Mouse (Mus musculus) CH12.LX (cell line): ENCODE data around the gene Rbm25. TPM values are rescaled to one million over a fixed set of nuclear protein-coding genes. Genes with fewer than 3 reads are reported as not detected.
A peak's percentile ranks its signal among the peaks of the same experiment; 100 is the strongest.

Source experiments
- DNase-seq: peaks from one replicate; pipeline ENCODE4 v3.0.0-alpha.2; 2013; ENCODE audit errors: extremely low read depth
- H3K27ac ChIP-seq: 2 replicates; pipeline ENCODE4 v1.5.1; 2012; ENCODE audit warnings: low read depth, mild to moderate bottlenecking, control low read depth, moderate library complexity; ENCODE audit not compliant: insufficient read depth
- H3K27me3 ChIP-seq: replicated peaks from 2 replicates; pipeline ENCODE3; 2012; ENCODE audit warnings: inconsistent platforms
- H3K36me3 ChIP-seq, 2 experiments: replicated peaks in 1 of 2; 2 replicates each; pipeline versions ENCODE3 to v1.6.1; 2012; ENCODE audit warnings: inconsistent platforms in 1 of 2, low read length in 1 of 2, mild to moderate bottlenecking in 1 of 2, mixed read lengths in 1 of 2, moderate library complexity in 1 of 2; ENCODE audit not compliant: control insufficient read depth in 1 of 2, insufficient read depth in 1 of 2
- H3K4me1 ChIP-seq, 2 experiments: 2 replicates each; pipeline ENCODE4 v1.6.1; 2012; ENCODE audit warnings: inconsistent platforms in 1 of 2, moderate library complexity in 1 of 2; ENCODE audit not compliant: insufficient read depth in 2 of 2, control insufficient read depth in 1 of 2
- H3K4me2 ChIP-seq: 2 replicates; pipeline ENCODE4 v1.6.1; 2012; ENCODE audit warnings: low read depth, mild to moderate bottlenecking, control low read depth; ENCODE audit not compliant: poor library complexity, insufficient read depth, severe bottlenecking
- H3K4me3 ChIP-seq, 3 experiments: fragments of 150-350 bp in 1 of 3; sonication (generic) in 1 of 3; replicated peaks in 1 of 3; 2 replicates each; pipeline versions ENCODE3 to v1.5.1; 2011 to 2012; ENCODE audit warnings: low read depth in 2 of 3, low read length in 2 of 3, mild to moderate bottlenecking in 2 of 3, moderate library complexity in 2 of 3, control low read depth in 1 of 3, improper control_type of control experiment in 1 of 3, inconsistent platforms in 1 of 3, mixed read lengths in 1 of 3; ENCODE audit not compliant: poor library complexity in 1 of 3
- H3K79me2 ChIP-seq: replicated peaks from 2 replicates; pipeline ENCODE4 v1.6.1; 2012; ENCODE audit warnings: mild to moderate bottlenecking, moderate library complexity; ENCODE audit not compliant: control insufficient read depth, poor library complexity, insufficient read depth, severe bottlenecking; ENCODE audit errors: extremely low read depth
- H3K9ac ChIP-seq: 2 replicates; pipeline ENCODE4 v1.6.1; 2012; ENCODE audit warnings: low read depth, mild to moderate bottlenecking, control low read depth, moderate library complexity; ENCODE audit not compliant: insufficient read depth
- H3K9me3 ChIP-seq: replicated peaks from 2 replicates; pipeline ENCODE3; 2012; ENCODE audit warnings: low read length, inconsistent platforms, mixed read lengths
- BHLHE40 ChIP-seq: IDR thresholded peaks from 2 replicates; pipeline ENCODE4 v1.6.1; 2011; ENCODE audit warnings: mild to moderate bottlenecking, low read depth, low read length, improper control_type of control experiment
- CTCF ChIP-seq, 2 experiments: IDR thresholded peaks in 1 of 2; conservative IDR thresholded peaks in 1 of 2; 2 replicates each; pipeline ENCODE4 v1.5.1; 2011 to 2012; ENCODE audit warnings: low read depth in 2 of 2, low read length in 2 of 2, improper control_type of control experiment in 1 of 2, inconsistent platforms in 1 of 2, mild to moderate bottlenecking in 1 of 2, moderate library complexity in 1 of 2
- E2F4 ChIP-seq: IDR thresholded peaks from 2 replicates; pipeline ENCODE4 v1.6.1; 2011; ENCODE audit warnings: low read depth, low read length, improper control_type of control experiment; ENCODE audit not compliant: insufficient replicate concordance
- EP300 ChIP-seq: IDR thresholded peaks from 2 replicates; pipeline ENCODE4 v1.6.1; 2011; ENCODE audit warnings: low read length, improper control_type of control experiment
- ETS1 ChIP-seq: conservative IDR thresholded peaks from 2 replicates; pipeline ENCODE4 v1.6.1; 2012; ENCODE audit warnings: low read depth, mild to moderate bottlenecking, inconsistent platforms, low read length, improper control_type of control experiment, moderate library complexity
- GABPA ChIP-seq: IDR thresholded peaks from 2 replicates; pipeline ENCODE4 v1.6.1; 2012; ENCODE audit warnings: low read depth, low read length, improper control_type of control experiment, inconsistent platforms; ENCODE audit not compliant: insufficient replicate concordance
- HCFC1 ChIP-seq: IDR thresholded peaks from 2 replicates; pipeline ENCODE4 v1.6.1; 2012; ENCODE audit warnings: low read depth, mild to moderate bottlenecking, inconsistent platforms, low read length, improper control_type of control experiment
- IRF4 ChIP-seq: IDR thresholded peaks from 2 replicates; pipeline ENCODE4 v1.6.1; 2014; ENCODE audit warnings: low read depth, mild to moderate bottlenecking, inconsistent platforms, low read length, improper control_type of control experiment
- JUN ChIP-seq: IDR thresholded peaks from 2 replicates; pipeline ENCODE4 v1.6.1; 2011; ENCODE audit warnings: low read depth, mild to moderate bottlenecking, low read length, improper control_type of control experiment, moderate library complexity; ENCODE audit not compliant: insufficient read depth
- KAT2A ChIP-seq: IDR thresholded peaks from 2 replicates; pipeline ENCODE4 v1.6.1; 2012; ENCODE audit warnings: low read length, improper control_type of control experiment, inconsistent platforms; ENCODE audit not compliant: insufficient replicate concordance
- MAFK ChIP-seq: IDR thresholded peaks from 2 replicates; pipeline ENCODE4 v1.6.1; 2011; ENCODE audit warnings: low read length, improper control_type of control experiment; ENCODE audit not compliant: insufficient replicate concordance
- MEF2A ChIP-seq: IDR thresholded peaks from 2 replicates; pipeline ENCODE4 v1.6.1; 2014; ENCODE audit warnings: low read depth, mild to moderate bottlenecking, inconsistent platforms, low read length, improper control_type of control experiment, borderline replicate concordance
- NELFE ChIP-seq: IDR thresholded peaks from 2 replicates; pipeline ENCODE4 v1.6.1; 2011; ENCODE audit warnings: low read depth, low read length, improper control_type of control experiment
- PAX5 ChIP-seq: IDR thresholded peaks from 2 replicates; pipeline ENCODE4 v1.6.1; 2012; ENCODE audit warnings: low read length, inconsistent platforms, mixed read lengths
- POLR2A ChIP-seq: IDR thresholded peaks from 2 replicates; pipeline ENCODE4 v1.6.1; 2011; ENCODE audit warnings: low read depth, mild to moderate bottlenecking, improper control_type of control experiment, low read length
- RCOR1 ChIP-seq: conservative IDR thresholded peaks from 2 replicates; pipeline ENCODE4 v1.6.1; 2012; ENCODE audit warnings: low read depth, mild to moderate bottlenecking, inconsistent platforms, low read length, improper control_type of control experiment
- SMC3 ChIP-seq: IDR thresholded peaks from 2 replicates; pipeline ENCODE4 v1.6.1; 2011; ENCODE audit warnings: low read depth, low read length, improper control_type of control experiment
- TBP ChIP-seq: conservative IDR thresholded peaks from 2 replicates; pipeline ENCODE4 v1.6.1; 2011; ENCODE audit warnings: low read depth, low read length, improper control_type of control experiment
- UBTF ChIP-seq: IDR thresholded peaks from 2 replicates; pipeline ENCODE4 v1.6.1; 2012; ENCODE audit warnings: low read depth, mild to moderate bottlenecking, inconsistent platforms, low read length, improper control_type of control experiment, moderate library complexity
- USF1 ChIP-seq: IDR thresholded peaks from 2 replicates; pipeline ENCODE4 v1.6.1; 2014; ENCODE audit warnings: low read depth, mild to moderate bottlenecking, inconsistent platforms, low read length, improper control_type of control experiment
- USF2 ChIP-seq: conservative IDR thresholded peaks from 2 replicates; pipeline ENCODE4 v1.6.1; 2011; ENCODE audit warnings: low read depth, low read length, improper control_type of control experiment
- ZMIZ1 ChIP-seq: IDR thresholded peaks from 2 replicates; pipeline ENCODE4 v1.6.1; 2012; ENCODE audit warnings: low read depth, mild to moderate bottlenecking, inconsistent platforms, low read length, improper control_type of control experiment
- ZNF384 ChIP-seq: IDR thresholded peaks from 2 replicates; pipeline ENCODE4 v1.6.1; 2012; ENCODE audit warnings: low read depth, low read length, improper control_type of control experiment, inconsistent platforms
- dilution Hi-C: fragments of 300-500 bp; cut with MboI; formaldehyde crosslinking; loops from 2 replicates; pipeline ENCODE4 v1.14.3; 2020; ENCODE audit warnings: low sequenced_read_pairs; ENCODE audit not compliant: extremely low pct_unique_long_range_greater_than_20kb, extremely low pct_ligation_motif_present
- in situ Hi-C: fragments of 300-500 bp; cut with MboI; formaldehyde crosslinking; loops from 3 replicates; pipeline ENCODE4 v1.14.3; 2019; ENCODE audit warnings: low sequenced_read_pairs, low pct_ligation_motif_present, low pct_unique_long_range_greater_than_20kb, mixed read lengths
- polyA plus RNA-seq: library from polyadenylated mRNA; unstranded; fragments of >175 nt; gene quantifications from 2 replicates; pipeline ENCODE4 v1.2.1, GENCODE M21; 2012; ENCODE audit warnings: low read depth; ENCODE audit not compliant: insufficient read length
- total RNA-seq, 2 experiments: library from RNA; depleted of rRNA; stranded (reverse); fragments of 300-350 nt in 1 of 2; fragments of >200 nt in 1 of 2; gene quantifications; 2 replicates each; pipeline ENCODE4 v1.2.3; 2012 to 2014

Rbm25 gene
- total and polyA plus RNA-seq, 3 experiments = 58.6 to 227 (median 97.5) TPM

GRCm38 (mm10) chr12:83689087-83689432 is 58.0 kb downstream of the Rbm25 start:
- Histone ChIP-seq H3K27ac (peak overlapping the region; percentile 91), H3K27me3 (no peaks in the 10 kb centered on the region), H3K9ac (peak overlapping the region; percentile 81), H3K4me2 (peak overlapping the region; percentile 82), H3K4me3 (peak overlapping the region; percentile 68 to 79 (median 77)), H3K4me1 (peaks cover 4 to 46% of the 10 kb centered on the region in 2 experiments; a peak in 3 of 4 replicates), H3K79me2 (peaks cover 48% of the 10 kb centered on the region), H3K36me3 (peaks cover 3 to 27% of the 10 kb centered on the region in 2 experiments), H3K9me3 (no peaks in the 10 kb centered on the region)
- no peak for DNase-seq
- TF ChIP-seq EP300 (no peak; the same call in 1 of the 2 replicates), TBP (0 out of 2 replicates have a peak, but pooled peaks have one; percentile 28), RCOR1 (no peak), CTCF (conservative IDR thresholded peaks at IDR 0.05 in 1 of 2, IDR thresholded peaks at IDR 0.05 in 1 of 2; ENCODE audit: low read depth in 2 of 2, low read length in 2 of 2) (no peak), ETS1 (no peak), JUN (no peak), KAT2A (no peak), E2F4 (no peak)
- dilution Hi-C loops (no loop called here), in situ Hi-C loops (no loop called here)

GRCm38 (mm10) chr12:83694011-83694410 is 63.0 kb downstream of the Rbm25 start:
- in situ Hi-C loops = no loop called here
- peak overlapping the region; percentile 52 for H3K4me2 ChIP-seq
- H3K36me3 ChIP-seq = peaks cover 3 to 41% of the 10 kb centered on the region in 2 experiments
- peak; percentile 49 for DNase-seq
- H3K27ac ChIP-seq = no peak overlapping the region
- H3K27me3 ChIP-seq = no peaks in the 10 kb centered on the region
- no peaks in the 10 kb centered on the region for H3K9me3 ChIP-seq
- dilution Hi-C loops = no loop called here
- H3K79me2 ChIP-seq = peaks cover 79% of the 10 kb centered on the region
- peaks cover 15 to 68% of the 10 kb centered on the region in 2 experiments for H3K4me1 ChIP-seq
- H3K9ac ChIP-seq = 0 out of 2 replicates have a peak overlapping the region, but pooled peaks have one; percentile 2
- H3K4me3 ChIP-seq = no peak overlapping the region
- TF ChIP-seq MEF2A = peak; percentile 70; the same call in 1 of the 2 replicates
- TF ChIP-seq POLR2A = no peak
- TF ChIP-seq EP300 = peak; percentile 59
- peak; percentile 85 for TF ChIP-seq IRF4
- TF ChIP-seq SMC3 = no peak

GRCm38 (mm10) chr12:83694669-83695068 is 63.6 kb downstream of the Rbm25 start:
- dilution Hi-C loops = no loop called here

More at GRCm38 (mm10) chr12:83694669-83695068, 63.6 kb downstream of the Rbm25 start:
- no peak for DNase-seq
- H3K4me1 ChIP-seq = peaks cover 15 to 68% of the 10 kb centered on the region in 2 experiments
- H3K27me3 ChIP-seq = no peaks in the 10 kb centered on the region
- H3K4me2 ChIP-seq = 0 out of 2 replicates have a peak overlapping the region, but pooled peaks have one; percentile 52
- H3K4me3 ChIP-seq = no peak overlapping the region
- H3K9ac ChIP-seq = no peak overlapping the region
- H3K79me2 ChIP-seq = peaks cover 73% of the 10 kb centered on the region
- in situ Hi-C loops = no loop called here
- no peak for TF ChIP-seq GABPA
- no peak for TF ChIP-seq USF1
- no peak for TF ChIP-seq USF2
- TF ChIP-seq MEF2A = no peak
- TF ChIP-seq BHLHE40 = no peak
- no peak for TF ChIP-seq ZNF384
- TF ChIP-seq IRF4 = no peak
- no peak for TF ChIP-seq UBTF
- no peak for TF ChIP-seq HCFC1
- no peak for TF ChIP-seq POLR2A
- TF ChIP-seq NELFE = no peak
- no peak for TF ChIP-seq PAX5
- no peak for TF ChIP-seq ZMIZ1
- no peak for TF ChIP-seq MAFK
- TF ChIP-seq SMC3 = no peak
- no peak overlapping the region for H3K27ac ChIP-seq
- H3K9me3 ChIP-seq = no peaks in the 10 kb centered on the region
- H3K36me3 ChIP-seq = peaks cover 6 to 48% of the 10 kb centered on the region in 2 experiments
